In the genomic region with DNA sequence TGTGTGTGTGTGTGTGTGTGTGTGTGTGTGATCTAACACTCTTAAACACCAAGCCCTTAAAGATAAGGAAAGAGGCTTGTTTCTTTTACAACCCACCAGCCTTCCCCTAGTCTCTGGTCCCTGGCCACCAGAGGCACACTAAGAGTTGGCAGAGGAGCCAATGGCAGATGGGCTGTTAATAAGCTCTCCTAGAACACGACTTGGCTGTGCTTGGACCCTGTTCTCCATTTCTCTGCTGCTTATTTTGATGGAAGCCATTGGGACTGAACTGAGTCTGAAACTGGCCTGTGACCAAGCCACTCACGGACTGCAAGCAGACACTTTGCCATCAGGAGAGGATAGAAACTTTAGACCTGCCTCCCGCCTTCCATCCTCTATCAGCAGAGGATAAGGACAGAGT, we compare ENCODE assay signal across 16 mouse cellular contexts.
A peak's percentile ranks its signal among the peaks of the same experiment; 100 is the strongest.
DNase-seq lines count a peak whose midpoint lies in the region; ATAC-seq and TF ChIP-seq lines count a peak whose summit lies in the region.
"Had no signal": no experiment of that assay in that cellular context is flagged by ENCODE, and none has a peak within 500 bp of the region (broad histone marks: within the 10 kb centered on the region; RNA-seq: fewer than 3 reads in every experiment).

No protein-coding gene starts in this region.

- no peak overlapping the region for H3K4me3 ChIP-seq in hindbrain, embryonic 15.5 days
- no peak overlapping the region for H3K4me3 ChIP-seq in hindbrain, embryonic 13.5 days
- H3K4me3 ChIP-seq in forebrain, embryonic 16.5 days (replicated peaks; ENCODE audit: low read length), result no peak overlapping the region
- H3K4me3 ChIP-seq in kidney, embryonic 14.5 days (ENCODE audit: low read length), result no peak overlapping the region
- no peak overlapping the region for H3K4me3 ChIP-seq in liver, embryonic 11.5 days (ENCODE audit: low read depth, low read length)
- H3K4me3 ChIP-seq: heart, embryonic 15.5 days; midbrain, embryonic 12.5 days had no signal

- H3K36me3 ChIP-seq in hindbrain, embryonic 15.5 days, result no peaks in the 10 kb centered on the region
- no peaks in the 10 kb centered on the region for H3K36me3 ChIP-seq in hindbrain, embryonic 13.5 days
- no peaks in the 10 kb centered on the region for H3K36me3 ChIP-seq in forebrain, embryonic 16.5 days (ENCODE audit: control insufficient read depth, insufficient read depth)
- H3K36me3 ChIP-seq in kidney, embryonic 14.5 days (ENCODE audit: control insufficient read depth, insufficient read depth, low read length), result no peaks in the 10 kb centered on the region
- no peaks in the 10 kb centered on the region for H3K36me3 ChIP-seq in liver, embryonic 11.5 days (ENCODE audit: control insufficient read depth, insufficient read depth, low read length)
- H3K36me3 ChIP-seq: heart, embryonic 15.5 days; midbrain, embryonic 12.5 days had no signal

- peak; percentile 48; the same call in 1 of the 2 replicates for ATAC-seq in hindbrain, embryonic 15.5 days (ENCODE audit: low FRiP score, low read depth)
- no peak for ATAC-seq in hindbrain, embryonic 13.5 days (ENCODE audit: low FRiP score)
- ATAC-seq in forebrain, embryonic 16.5 days, result peak; percentile 84
- ATAC-seq in kidney, embryonic 14.5 days (ENCODE audit: low FRiP score, low TSS enrichment), result no peak
- no peak for ATAC-seq in liver, embryonic 11.5 days (replicated peaks; ENCODE audit: low FRiP score)

- WGBS in hindbrain, embryonic 15.5 days, result 73% methylated on average over 3 of the region's 3 CpGs
- 71% methylated on average over 3 of the region's 3 CpGs for WGBS in hindbrain, embryonic 13.5 days
- WGBS in forebrain, embryonic 16.5 days, result 43% methylated on average over 3 of the region's 3 CpGs
- WGBS in kidney, embryonic 14.5 days, result 73% methylated on average over 3 of the region's 3 CpGs
- 68% methylated on average over 3 of the region's 3 CpGs for WGBS in liver, embryonic 11.5 days

- 0 out of 2 replicates have a peak overlapping the region, but pooled peaks have one; percentile 1 for H3K27ac ChIP-seq in hindbrain, embryonic 15.5 days (replicated peaks)
- H3K27ac ChIP-seq in hindbrain, embryonic 13.5 days, result no peak overlapping the region
- H3K27ac ChIP-seq in forebrain, embryonic 16.5 days (ENCODE audit: low read length), result peak overlapping the region; percentile 58
- H3K27ac ChIP-seq in kidney, embryonic 14.5 days (ENCODE audit: low read depth, low read length), result no peak overlapping the region
- H3K27ac ChIP-seq in liver, embryonic 11.5 days (ENCODE audit: low read depth, low read length), result no peak overlapping the region
- H3K27ac ChIP-seq: heart, embryonic 15.5 days; liver, embryonic 14.5 days; midbrain, embryonic 12.5 days had no signal

- H3K9ac ChIP-seq in hindbrain, embryonic 15.5 days, result no peak overlapping the region
- no peak overlapping the region for H3K9ac ChIP-seq in hindbrain, embryonic 13.5 days
- no peak overlapping the region for H3K9ac ChIP-seq in forebrain, embryonic 16.5 days (replicated peaks; ENCODE audit: low read depth, low read length)
- H3K9ac ChIP-seq in kidney, embryonic 14.5 days (ENCODE audit: low read depth, low read length), result no peak overlapping the region
- H3K9ac ChIP-seq in liver, embryonic 11.5 days (ENCODE audit: low read depth, low read length), result no peak overlapping the region
- H3K9ac ChIP-seq: heart, embryonic 15.5 days; liver, embryonic 14.5 days; midbrain, embryonic 12.5 days had no signal

- TF ChIP-seq POLR2A in brain, embryonic 14.5 days (IDR thresholded peaks at IDR 0.05; ENCODE audit: borderline replicate concordance, extremely low read depth, insufficient read depth, insufficient read length, poor library complexity, severe bottlenecking), result no peak

- DNase-seq in brain, embryonic 14.5 days (ENCODE audit: low read depth), result peak; percentile 83
- DNase-seq in cerebellum, adult 18-20 months, result peak; percentile 80 to 87
- no peak for DNase-seq in kidney, postnatal 25 days
- DNase-seq in liver, embryonic 11.5 days (ENCODE audit: low spot score), result no peak
- DNase-seq: heart, adult 18-20 months; kidney, adult 2 months; lung, postnatal 36 days; right cerebral cortex, postnatal 14 days; thymus, postnatal 25 days had no signal

- no peak for TF ChIP-seq CTCF in brain, embryonic 14.5 days (IDR thresholded peaks at IDR 0.05; ENCODE audit: borderline replicate concordance, extremely low read depth, insufficient read depth, insufficient read length)

- H3K9me3 ChIP-seq in hindbrain, embryonic 15.5 days, result no peaks in the 10 kb centered on the region
- no peaks in the 10 kb centered on the region for H3K9me3 ChIP-seq in hindbrain, embryonic 13.5 days
- no peaks in the 10 kb centered on the region for H3K9me3 ChIP-seq in forebrain, embryonic 16.5 days (ENCODE audit: control insufficient read depth, low read length)
- H3K9me3 ChIP-seq in kidney, embryonic 14.5 days (ENCODE audit: control insufficient read depth, low read length), result no peaks in the 10 kb centered on the region
- H3K9me3 ChIP-seq in liver, embryonic 11.5 days (ENCODE audit: control insufficient read depth, low read length), result no peaks in the 10 kb centered on the region
- H3K9me3 ChIP-seq: heart, embryonic 15.5 days; midbrain, embryonic 12.5 days had no signal

- 0 out of 2 replicates have a peak, but pooled peaks cover 2% of the 10 kb centered on the region for H3K4me1 ChIP-seq in hindbrain, embryonic 15.5 days (replicated peaks)
- 0 out of 2 replicates have a peak, but pooled peaks cover 6% of the 10 kb centered on the region for H3K4me1 ChIP-seq in hindbrain, embryonic 13.5 days (replicated peaks)
- H3K4me1 ChIP-seq in forebrain, embryonic 16.5 days (replicated peaks; ENCODE audit: control insufficient read depth, insufficient read depth, low read length), result peaks cover 14% of the 10 kb centered on the region; the same call in 1 of the 2 replicates
- H3K4me1 ChIP-seq in kidney, embryonic 14.5 days (ENCODE audit: control insufficient read depth, insufficient read depth, low read length), result peaks cover 6% of the 10 kb centered on the region; the same call in 1 of the 2 replicates
- H3K4me1 ChIP-seq in liver, embryonic 11.5 days (replicated peaks; ENCODE audit: control insufficient read depth, insufficient read depth, low read length), result no peaks in the 10 kb centered on the region
- H3K4me1 ChIP-seq: midbrain, embryonic 12.5 days had no signal

- no peak overlapping the region for H3K4me2 ChIP-seq in hindbrain, embryonic 15.5 days
- no peak overlapping the region for H3K4me2 ChIP-seq in hindbrain, embryonic 13.5 days
- no peak overlapping the region for H3K4me2 ChIP-seq in forebrain, embryonic 16.5 days (ENCODE audit: low read length)
- H3K4me2 ChIP-seq in kidney, embryonic 14.5 days (replicated peaks; ENCODE audit: low read depth, low read length), result no peak overlapping the region
- H3K4me2 ChIP-seq in liver, embryonic 11.5 days, result no peak overlapping the region
- H3K4me2 ChIP-seq: heart, embryonic 15.5 days; midbrain, embryonic 12.5 days had no signal

- no peaks in the 10 kb centered on the region for H3K27me3 ChIP-seq in hindbrain, embryonic 15.5 days
- no peaks in the 10 kb centered on the region for H3K27me3 ChIP-seq in hindbrain, embryonic 13.5 days
- H3K27me3 ChIP-seq in forebrain, embryonic 16.5 days (replicated peaks; ENCODE audit: control insufficient read depth, insufficient read depth, low read length), result no peaks in the 10 kb centered on the region
- no peaks in the 10 kb centered on the region for H3K27me3 ChIP-seq in kidney, embryonic 14.5 days (ENCODE audit: control insufficient read depth, insufficient read depth, low read length)
- H3K27me3 ChIP-seq in liver, embryonic 11.5 days (replicated peaks; ENCODE audit: control insufficient read depth, insufficient read depth, low read length), result no peaks in the 10 kb centered on the region
- H3K27me3 ChIP-seq: heart, embryonic 15.5 days; midbrain, embryonic 12.5 days had no signal

Comparison
In these comparisons a context has a peak if more than half of its experiments do, and no peak if none do; other contexts are left out.
1. ATAC-seq: peak in hindbrain, embryonic 15.5 days (single experiment) and forebrain, embryonic 16.5 days (single experiment); none in hindbrain, embryonic 13.5 days (single experiment), kidney, embryonic 14.5 days (single experiment) and liver, embryonic 11.5 days (single experiment).
2. H3K27ac ChIP-seq: peak in hindbrain, embryonic 15.5 days (single experiment) and forebrain, embryonic 16.5 days (single experiment); none in hindbrain, embryonic 13.5 days (single experiment), kidney, embryonic 14.5 days (single experiment) and liver, embryonic 11.5 days (single experiment).
3. DNase-seq: peak in brain, embryonic 14.5 days (single experiment) and cerebellum, adult 18-20 months (2 of 2); none in kidney, postnatal 25 days (0 of 2) and liver, embryonic 11.5 days (single experiment).